Comparison of ENCODE assay signal across 24 mouse cellular contexts in the genomic region with DNA sequence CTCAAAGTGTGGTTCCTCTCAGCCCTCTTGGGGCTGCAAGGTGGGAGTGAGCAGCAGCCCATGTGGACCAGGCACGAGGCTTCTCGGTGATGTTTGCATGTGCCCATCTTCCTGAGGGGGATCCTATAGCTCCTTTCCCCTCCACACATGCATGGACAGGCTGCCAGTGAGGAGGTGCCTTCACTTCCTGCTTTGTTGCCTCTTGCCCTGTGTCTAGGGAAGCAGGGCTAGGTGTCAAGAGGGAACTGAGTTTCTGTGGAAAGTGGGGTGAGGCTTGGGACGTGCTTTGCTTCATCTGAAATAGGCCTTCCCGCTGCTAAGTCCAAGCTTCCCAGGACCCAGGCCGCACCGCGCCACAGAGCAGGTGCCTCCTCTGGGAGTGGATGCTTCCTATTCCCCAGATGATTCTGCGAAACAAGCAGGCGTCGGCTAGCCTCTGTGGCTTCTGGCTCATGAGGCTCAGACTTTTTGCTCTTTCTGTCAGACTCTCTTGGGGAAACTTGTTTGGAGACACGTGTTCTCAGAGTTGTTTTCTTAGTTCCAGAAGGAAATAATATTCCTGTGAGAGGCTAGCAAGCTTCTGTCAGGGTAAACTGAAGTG. TPM values are rescaled to one million over a fixed set of nuclear protein-coding genes. Genes with fewer than 3 reads are reported as not detected.
A peak's percentile ranks its signal among the peaks of the same experiment; 100 is the strongest.
DNase-seq lines count a peak whose midpoint lies in the region; ATAC-seq and TF ChIP-seq lines count a peak whose summit lies in the region.
"Had no signal": no experiment of that assay in that cellular context is flagged by ENCODE, and none has a peak within 500 bp of the region (broad histone marks: within the 10 kb centered on the region; RNA-seq: fewer than 3 reads in every experiment).

No protein-coding gene starts in this region.

- H3K9ac ChIP-seq in heart, postnatal 0 days (replicated peaks; ENCODE audit: low read depth, low read length), result 0 out of 2 replicates have a peak overlapping the region, but pooled peaks have one; percentile 16
- H3K9ac ChIP-seq: limb, embryonic 12.5 days; liver, embryonic 13.5 days; lung, embryonic 15.5 days; stomach, embryonic 15.5 days had no signal

- H3K4me1 ChIP-seq in kidney, adult 2 months (ENCODE audit: control insufficient read depth, insufficient read depth, low read length), result 0 out of 2 replicates have a peak, but pooled peaks cover 5% of the 10 kb centered on the region
- peaks cover 62% of the 10 kb centered on the region for H3K4me1 ChIP-seq in heart, postnatal 0 days (ENCODE audit: control insufficient read depth, insufficient read depth)

- DNase-seq in heart, adult 11 months, result peak; percentile 96
- DNase-seq in heart, postnatal 4 days, result no peak
- DNase-seq in kidney, adult 2 months, result no peak
- DNase-seq in kidney, adult 9 months, result no peak
- no peak for DNase-seq in heart, postnatal 0 days (ENCODE audit: low spot score)
- DNase-seq in spleen, adult 18-20 months, result no peak
- DNase-seq in cerebellum, postnatal 36 days, result no peak
- DNase-seq: adrenal gland, postnatal 36 days; cerebellum, adult 18-20 months; gastrocnemius, postnatal 14 days; kidney, adult 8-10 months; kidney, postnatal 25 days; liver, embryonic 13.5 days; lung, postnatal 4 days; right cerebral cortex, postnatal 25 days; thymus, adult 2 months had no signal

- 0 out of 2 replicates have a peak overlapping the region, but pooled peaks have one; percentile 14 for H3K27ac ChIP-seq in kidney, adult 2 months (ENCODE audit: insufficient read depth, low read depth, low read length)
- H3K27ac ChIP-seq in heart, postnatal 0 days (ENCODE audit: low read depth), result peak overlapping the region; percentile 67
- H3K27ac ChIP-seq: embryonic facial prominence, embryonic 10.5 days; limb, embryonic 12.5 days; liver, embryonic 13.5 days; lung, embryonic 15.5 days; stomach, embryonic 15.5 days had no signal

- TF ChIP-seq CTCF in kidney, adult 2 months (conservative IDR thresholded peaks at IDR 0.05; ENCODE audit: insufficient read depth, insufficient read length, low read depth, low read length), result no peak
- TF ChIP-seq CTCF in heart, postnatal 0 days (IDR thresholded peaks at IDR 0.05; ENCODE audit: low read depth), result no peak

- no peak for TF ChIP-seq POLR2A in kidney, adult 2 months (IDR thresholded peaks at IDR 0.05; ENCODE audit: low read depth, low read length)

- H3K27me3 ChIP-seq in kidney, adult 2 months (replicated peaks; ENCODE audit: control insufficient read depth, insufficient read depth, low read length), result no peaks in the 10 kb centered on the region
- no peaks in the 10 kb centered on the region for H3K27me3 ChIP-seq in heart, postnatal 0 days (ENCODE audit: control insufficient read depth, insufficient read depth, low read length)
- H3K27me3 ChIP-seq: limb, embryonic 12.5 days; liver, embryonic 13.5 days; lung, embryonic 15.5 days; stomach, embryonic 15.5 days had no signal

- peak; percentile 52 for ATAC-seq in granulocyte monocyte progenitor cell, adult 5-6 weeks (replicated peaks; ENCODE audit: poor library complexity, severe bottlenecking)
- no peak for ATAC-seq in heart, postnatal 0 days (ENCODE audit: insufficient read depth, low read depth)
- ATAC-seq: inflammation-experienced regulatory T-cells, adult 6 months had no signal

- 62% methylated on average over 11 of the region's 11 CpGs for WGBS in kidney, adult 2 months
- 70% methylated on average over 11 of the region's 11 CpGs for WGBS in heart, postnatal 0 days

- H3K9me3 ChIP-seq in heart, postnatal 0 days (replicated peaks; ENCODE audit: control insufficient read depth, low read length), result no peaks in the 10 kb centered on the region
- H3K9me3 ChIP-seq: embryonic facial prominence, embryonic 10.5 days; G1E; limb, embryonic 12.5 days; liver, embryonic 13.5 days; lung, embryonic 15.5 days; stomach, embryonic 15.5 days had no signal

- H3K4me2 ChIP-seq in heart, postnatal 0 days (ENCODE audit: low read depth, low read length), result no peak overlapping the region
- H3K4me2 ChIP-seq: limb, embryonic 12.5 days; liver, embryonic 13.5 days; lung, embryonic 15.5 days; midbrain, embryonic 11.5 days; stomach, embryonic 15.5 days had no signal

- H3K36me3 ChIP-seq in kidney, adult 2 months (ENCODE audit: control insufficient read depth, insufficient read depth, low read length), result no peaks in the 10 kb centered on the region
- H3K36me3 ChIP-seq in heart, postnatal 0 days (replicated peaks; ENCODE audit: control insufficient read depth, insufficient read depth, low read length), result no peaks in the 10 kb centered on the region
- H3K36me3 ChIP-seq: lung, embryonic 15.5 days; stomach, embryonic 15.5 days had no signal

- H3K4me3 ChIP-seq in kidney, adult 2 months (ENCODE audit: insufficient read depth, low read depth, low read length), result no peak overlapping the region
- H3K4me3 ChIP-seq in heart, postnatal 0 days (ENCODE audit: low read depth, low read length), result no peak overlapping the region
- H3K4me3 ChIP-seq: embryonic facial prominence, embryonic 10.5 days; limb, embryonic 12.5 days; liver, embryonic 13.5 days; lung, embryonic 15.5 days; stomach, embryonic 15.5 days had no signal

- TF ChIP-seq EP300 in heart, postnatal 0 days (IDR thresholded peaks at IDR 0.05; ENCODE audit: low read depth), result no peak

RNA-seq across cellular contexts. Expression of gene Bicd2, which starts 14.2 kb away (rescaled TPM):
- 10 to 100 TPM; 80.9 to 84.3 TPM for total RNA-seq in heart, postnatal 4 days (2021)
- 17.0 and 17.6 TPM in 2 replicates for polyA plus RNA-seq in kidney, adult 2 months (2012; rRNA removed)
- total RNA-seq in granulocyte monocyte progenitor cell, adult 5-6 weeks (2014; fragmentation: Nextera tagmentation), result 13.8 and 13.9 TPM in 2 replicates
- 20.6 and 22.8 TPM in 2 replicates for total RNA-seq in granulocyte monocyte progenitor cell, adult 5-6 weeks (2017)
- total RNA-seq in heart, postnatal 0 days (2014; rRNA removed; ENCODE audit: low replicate concordance), result 54.2 and 62.6 TPM in 2 replicates
- 43.5 and 45.4 TPM in 2 replicates for polyA plus RNA-seq in heart, postnatal 0 days (2015; fragmentation: Nextera tagmentation; extraction: Ambion mirVana)

RNA-seq across cellular contexts. Expression of gene Fgd3, which starts 35.5 kb away (rescaled TPM):
- under 1 TPM; 0.27 to 0.55 TPM for total RNA-seq in heart, postnatal 4 days (2021)
- 6.2 and 6.3 TPM in 2 replicates for polyA plus RNA-seq in kidney, adult 2 months (2012; rRNA removed)
- 6.6 and 7.0 TPM in 2 replicates for total RNA-seq in granulocyte monocyte progenitor cell, adult 5-6 weeks (2014; fragmentation: Nextera tagmentation)
- total RNA-seq in granulocyte monocyte progenitor cell, adult 5-6 weeks (2017), result 6.2 and 8.9 TPM in 2 replicates
- 0.93 and 1.6 TPM in 2 replicates for total RNA-seq in heart, postnatal 0 days (2014; rRNA removed; ENCODE audit: low replicate concordance)
- 0.04 and 0.05 TPM in 2 replicates for polyA plus RNA-seq in heart, postnatal 0 days (2015; fragmentation: Nextera tagmentation; extraction: Ambion mirVana)
